Mouse (Mus musculus): Measurements from ENCODE around the gene Fance. TPM values are rescaled to one million over a fixed set of nuclear protein-coding genes. Genes with fewer than 3 reads are reported as not detected.

Fance gene
- 18.7 and 22.5 TPM in 2 replicates for polyA plus RNA-seq (2014; fragmentation: Nextera tagmentation; extraction: Ambion mirVana)

GRCm38 (mm10) chr17:28313212-28313879, at the start of gene Fance:
Fance (plus strand) TSS chr17:28313519.
- WGBS = under 1% methylated on average over 68 of the region's 69 CpGs
- H3K4me2 ChIP-seq (replicated peaks; ENCODE audit: low read depth, low read length) = peak within 1 kb of the TSS; percentile 94
- DNase-seq (ENCODE audit: low spot score) (peak; percentile 99), ATAC-seq (ENCODE audit: low FRiP score) (peak; percentile 99)
- H3K4me1 ChIP-seq (replicated peaks; ENCODE audit: control insufficient read depth, insufficient read depth, low read length) = 0 out of 2 replicates have a peak, but pooled peaks cover 3% of the 10 kb centered on the region
- H3K4me3 ChIP-seq (ENCODE audit: low read depth, low read length) = peak within 1 kb of the TSS; percentile 81
- no peaks in the 10 kb centered on the region for H3K9me3 ChIP-seq (ENCODE audit: control insufficient read depth, low read length)
- no peaks in the 10 kb centered on the region for H3K27me3 ChIP-seq (ENCODE audit: control insufficient read depth, insufficient read depth, low read length)
- peak within 1 kb of the TSS; percentile 92 for H3K9ac ChIP-seq (ENCODE audit: low read depth, low read length)
- peaks cover 4% of the 10 kb centered on the region; the same call in 1 of the 2 replicates for H3K36me3 ChIP-seq (ENCODE audit: control insufficient read depth, insufficient read depth, low read length)
- peak within 1 kb of the TSS; percentile 75 for H3K27ac ChIP-seq (ENCODE audit: low read depth, low read length)

- Histone ChIP-seq H3K27me3 (ENCODE audit: control insufficient read depth, insufficient read depth, low read length) (no peaks in the 10 kb centered on the region), H3K4me2 (replicated peaks; ENCODE audit: low read depth, low read length) (no peak overlapping the region), H3K9ac (ENCODE audit: low read depth, low read length) (no peak overlapping the region), H3K4me1 (replicated peaks; ENCODE audit: control insufficient read depth, insufficient read depth, low read length) (no peaks in the 10 kb centered on the region), H3K36me3 (ENCODE audit: control insufficient read depth, insufficient read depth, low read length) (no peaks in the 10 kb centered on the region), H3K27ac (ENCODE audit: low read depth, low read length) (no peak overlapping the region), H3K9me3 (ENCODE audit: control insufficient read depth, low read length) (no peaks in the 10 kb centered on the region), H3K4me3 (ENCODE audit: low read depth, low read length) (no peak overlapping the region)
- no peak for ATAC-seq (ENCODE audit: low FRiP score)
- DNase-seq (ENCODE audit: low spot score) = no peak
- WGBS = 92% methylated on average over 5 of the region's 5 CpGs
Observed at GRCm38 (mm10) chr17:28267251-28267650, 46.1 kb upstream of the Fance start.

GRCm38 (mm10) chr17:28270165-28270564, 43.2 kb upstream of the Fance start:
- 80% methylated on average over 13 of the region's 13 CpGs for whole genome bisulfite sequencing
- Histone ChIP-seq H3K4me3 (ENCODE audit: low read depth, low read length) (no peak overlapping the region), H3K9me3 (ENCODE audit: control insufficient read depth, low read length) (no peaks in the 10 kb centered on the region), H3K4me2 (replicated peaks; ENCODE audit: low read depth, low read length) (no peak overlapping the region), H3K9ac (ENCODE audit: low read depth, low read length) (no peak overlapping the region), H3K27ac (ENCODE audit: low read depth, low read length) (no peak overlapping the region), H3K27me3 (ENCODE audit: control insufficient read depth, insufficient read depth, low read length) (no peaks in the 10 kb centered on the region), H3K36me3 (ENCODE audit: control insufficient read depth, insufficient read depth, low read length) (no peaks in the 10 kb centered on the region), H3K4me1 (replicated peaks; ENCODE audit: control insufficient read depth, insufficient read depth, low read length) (no peaks in the 10 kb centered on the region)
- ATAC-seq (ENCODE audit: low FRiP score) = no peak
- no peak for DNase-seq (ENCODE audit: low spot score)

GRCm38 (mm10) chr17:28271537-28272266, 41.6 kb upstream of the Fance start:
- no peak overlapping the region for H3K4me2 ChIP-seq (replicated peaks; ENCODE audit: low read depth, low read length)
- no peaks in the 10 kb centered on the region for H3K36me3 ChIP-seq (ENCODE audit: control insufficient read depth, insufficient read depth, low read length)
- no peaks in the 10 kb centered on the region for H3K4me1 ChIP-seq (replicated peaks; ENCODE audit: control insufficient read depth, insufficient read depth, low read length)
- no peaks in the 10 kb centered on the region for H3K9me3 ChIP-seq (ENCODE audit: control insufficient read depth, low read length)
- H3K4me3 ChIP-seq (ENCODE audit: low read depth, low read length) = no peak overlapping the region
- DNase-seq (ENCODE audit: low spot score) (no peak), ATAC-seq (ENCODE audit: low FRiP score) (no peak)
- no peak overlapping the region for H3K27ac ChIP-seq (ENCODE audit: low read depth, low read length)
- H3K27me3 ChIP-seq (ENCODE audit: control insufficient read depth, insufficient read depth, low read length) = no peaks in the 10 kb centered on the region
- H3K9ac ChIP-seq (ENCODE audit: low read depth, low read length) = 0 out of 2 replicates have a peak overlapping the region, but pooled peaks have one; percentile 11
- 79% methylated on average over 12 of the region's 12 CpGs for WGBS

- Histone ChIP-seq H3K4me2 (replicated peaks; ENCODE audit: low read depth, low read length) (no peak overlapping the region), H3K27me3 (ENCODE audit: control insufficient read depth, insufficient read depth, low read length) (no peaks in the 10 kb centered on the region), H3K4me1 (replicated peaks; ENCODE audit: control insufficient read depth, insufficient read depth, low read length) (no peaks in the 10 kb centered on the region), H3K9ac (ENCODE audit: low read depth, low read length) (no peak overlapping the region), H3K9me3 (ENCODE audit: control insufficient read depth, low read length) (no peaks in the 10 kb centered on the region), H3K27ac (ENCODE audit: low read depth, low read length) (no peak overlapping the region), H3K36me3 (ENCODE audit: control insufficient read depth, insufficient read depth, low read length) (no peaks in the 10 kb centered on the region), H3K4me3 (ENCODE audit: low read depth, low read length) (no peak overlapping the region)
- ATAC-seq (ENCODE audit: low FRiP score) = no peak
- WGBS = 82% methylated on average over 9 of the region's 9 CpGs
- DNase-seq (ENCODE audit: low spot score) = no peak
Observed at GRCm38 (mm10) chr17:28272281-28272680, 41.0 kb upstream of the Fance start.

- H3K4me2 ChIP-seq (replicated peaks; ENCODE audit: low read depth, low read length) = no peak overlapping the region
- no peaks in the 10 kb centered on the region for H3K4me1 ChIP-seq (replicated peaks; ENCODE audit: control insufficient read depth, insufficient read depth, low read length)
- no peak overlapping the region for H3K9ac ChIP-seq (ENCODE audit: low read depth, low read length)
- ATAC-seq (ENCODE audit: low FRiP score) (no peak), DNase-seq (ENCODE audit: low spot score) (no peak)
- no peak overlapping the region for H3K4me3 ChIP-seq (ENCODE audit: low read depth, low read length)
- no peaks in the 10 kb centered on the region for H3K9me3 ChIP-seq (ENCODE audit: control insufficient read depth, low read length)
- H3K36me3 ChIP-seq (ENCODE audit: control insufficient read depth, insufficient read depth, low read length) = no peaks in the 10 kb centered on the region
- H3K27me3 ChIP-seq (ENCODE audit: control insufficient read depth, insufficient read depth, low read length) = no peaks in the 10 kb centered on the region
- WGBS = 79% methylated on average over 6 of the region's 6 CpGs
- no peak overlapping the region for H3K27ac ChIP-seq (ENCODE audit: low read depth, low read length)
Observed at GRCm38 (mm10) chr17:28272837-28273236, 40.5 kb upstream of the Fance start.

GRCm38 (mm10) chr17:28274739-28275138, 38.6 kb upstream of the Fance start:
- ATAC-seq (ENCODE audit: low FRiP score) (no peak), DNase-seq (ENCODE audit: low spot score) (no peak)
- no peaks in the 10 kb centered on the region for H3K27me3 ChIP-seq (ENCODE audit: control insufficient read depth, insufficient read depth, low read length)
- no peak overlapping the region for H3K9ac ChIP-seq (ENCODE audit: low read depth, low read length)
- H3K27ac ChIP-seq (ENCODE audit: low read depth, low read length) = no peak overlapping the region
- H3K4me3 ChIP-seq (ENCODE audit: low read depth, low read length) = no peak overlapping the region
- no peaks in the 10 kb centered on the region for H3K36me3 ChIP-seq (ENCODE audit: control insufficient read depth, insufficient read depth, low read length)
- H3K4me2 ChIP-seq (replicated peaks; ENCODE audit: low read depth, low read length) = no peak overlapping the region
- no peaks in the 10 kb centered on the region; the same call in 1 of the 2 replicates for H3K4me1 ChIP-seq (replicated peaks; ENCODE audit: control insufficient read depth, insufficient read depth, low read length)
- 79% methylated on average over 3 of the region's 3 CpGs for WGBS
- no peaks in the 10 kb centered on the region for H3K9me3 ChIP-seq (ENCODE audit: control insufficient read depth, low read length)

GRCm38 (mm10) chr17:28277226-28277625, 36.1 kb upstream of the Fance start:
- no peak overlapping the region for H3K9ac ChIP-seq (ENCODE audit: low read depth, low read length)
- H3K36me3 ChIP-seq (ENCODE audit: control insufficient read depth, insufficient read depth, low read length) = no peaks in the 10 kb centered on the region
- H3K4me3 ChIP-seq (ENCODE audit: low read depth, low read length) = no peak overlapping the region
- no peak overlapping the region for H3K4me2 ChIP-seq (replicated peaks; ENCODE audit: low read depth, low read length)
- peaks cover 7% of the 10 kb centered on the region for H3K4me1 ChIP-seq (replicated peaks; ENCODE audit: control insufficient read depth, insufficient read depth, low read length)
- DNase-seq (ENCODE audit: low spot score) (no peak), ATAC-seq (ENCODE audit: low FRiP score) (no peak)
- H3K27ac ChIP-seq (ENCODE audit: low read depth, low read length) = no peak overlapping the region
- H3K27me3 ChIP-seq (ENCODE audit: control insufficient read depth, insufficient read depth, low read length) = no peaks in the 10 kb centered on the region
- H3K9me3 ChIP-seq (ENCODE audit: control insufficient read depth, low read length) = no peaks in the 10 kb centered on the region
- 87% methylated on average over 14 of the region's 14 CpGs for WGBS

- Histone ChIP-seq H3K27me3 (ENCODE audit: control insufficient read depth, insufficient read depth, low read length) (no peaks in the 10 kb centered on the region), H3K4me3 (ENCODE audit: low read depth, low read length) (no peak overlapping the region), H3K27ac (ENCODE audit: low read depth, low read length) (no peak overlapping the region), H3K9me3 (ENCODE audit: control insufficient read depth, low read length) (no peaks in the 10 kb centered on the region), H3K36me3 (ENCODE audit: control insufficient read depth, insufficient read depth, low read length) (no peaks in the 10 kb centered on the region), H3K4me2 (replicated peaks; ENCODE audit: low read depth, low read length) (no peak overlapping the region), H3K4me1 (replicated peaks; ENCODE audit: control insufficient read depth, insufficient read depth, low read length) (peaks cover 7% of the 10 kb centered on the region), H3K9ac (ENCODE audit: low read depth, low read length) (no peak overlapping the region)
- no peak for ATAC-seq (ENCODE audit: low FRiP score)
- WGBS = 72% methylated on average over 10 of the region's 10 CpGs
- no peak for DNase-seq (ENCODE audit: low spot score)
Observed at GRCm38 (mm10) chr17:28277721-28278120, 35.6 kb upstream of the Fance start.

Data from hindbrain, embryonic 11.5 days (tissue).